Mouse (Mus musculus): ENCODE results near the gene Acbd4.

DNA sequence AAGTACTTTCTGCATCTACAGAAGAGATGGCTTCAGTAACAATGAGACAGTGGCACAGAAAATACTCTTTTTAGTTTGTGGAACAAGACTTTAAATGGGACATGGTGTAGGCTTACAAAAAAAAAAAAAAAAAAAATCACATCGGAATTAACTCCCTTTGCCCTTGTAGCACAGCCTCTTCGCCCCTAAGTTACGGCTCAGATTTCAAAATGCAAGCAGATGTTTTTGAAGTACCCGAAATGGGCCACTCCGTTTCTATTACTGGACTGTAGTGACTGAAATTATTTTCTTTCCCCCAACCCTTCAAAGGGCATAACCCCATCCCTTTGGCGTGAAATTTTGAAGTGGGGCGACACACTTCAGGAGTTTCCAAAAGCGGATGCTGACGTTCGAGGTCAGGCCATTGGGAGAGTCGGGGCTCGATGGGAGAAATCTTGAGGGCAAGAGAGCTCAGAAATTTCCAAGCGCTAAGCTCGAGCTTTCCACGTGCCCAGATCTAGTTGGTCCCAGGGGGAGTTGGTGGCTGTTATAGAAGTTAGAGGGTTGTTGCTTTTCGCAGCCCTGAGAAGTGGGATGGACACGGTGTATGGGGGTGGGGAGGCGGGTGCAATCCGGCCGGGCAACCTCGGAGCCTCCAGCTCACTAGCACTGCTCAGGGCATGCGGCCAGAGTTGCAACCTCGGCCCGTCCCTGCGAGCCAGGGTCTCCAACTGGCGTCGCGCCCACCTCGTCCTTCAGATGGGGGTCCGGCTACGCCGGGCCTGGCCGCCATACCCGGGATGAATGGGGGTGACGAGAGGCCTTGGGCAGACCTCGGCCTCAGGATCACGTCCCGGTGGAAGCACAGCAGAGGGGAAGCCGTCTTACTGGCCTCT lies 30.5 kb downstream of the Acbd4 start, which contains the start of gene Hexim2:
- TF ChIP-seq MAFK (IDR thresholded peaks at IDR 0.05; ENCODE audit: insufficient read depth, low read depth, low read length) (no peak), ZC3H11A (IDR thresholded peaks at IDR 0.05; ENCODE audit: borderline replicate concordance, low read depth, low read length) (no peak), HCFC1 (IDR thresholded peaks at IDR 0.05; ENCODE audit: borderline replicate concordance, insufficient read depth, low read length) (no peak)
